ENCODE assay signal across 17 mouse cellular contexts in the genomic region with DNA sequence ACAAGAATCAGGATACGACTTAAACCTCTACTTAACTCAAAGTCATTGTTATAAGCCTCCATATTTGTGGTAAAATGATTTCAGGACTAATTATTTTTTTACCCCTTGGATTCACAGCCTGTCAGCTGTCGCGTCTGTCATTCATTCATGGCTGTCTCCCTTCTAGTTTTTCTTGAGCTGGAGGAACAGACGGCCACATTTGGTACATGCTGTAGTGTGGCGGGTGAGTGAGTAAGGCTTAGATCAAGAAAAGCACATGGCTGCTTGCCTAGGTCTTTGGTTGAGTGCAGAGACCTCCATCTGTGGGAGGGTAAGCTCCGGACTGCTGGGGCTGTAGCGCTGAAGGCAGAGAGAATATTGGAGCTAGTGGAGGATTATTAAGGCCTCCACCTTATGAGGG. TPM values are rescaled to one million over a fixed set of nuclear protein-coding genes. Genes with fewer than 3 reads are reported as not detected.
DNase-seq lines count a peak whose midpoint lies in the region; ATAC-seq and TF ChIP-seq lines count a peak whose summit lies in the region.
"Had no signal": no experiment of that assay in that cellular context is flagged by ENCODE, and none has a peak within 500 bp of the region (broad histone marks: within the 10 kb centered on the region; RNA-seq: fewer than 3 reads in every experiment).

No protein-coding gene starts in this region.

- H3K79me2 ChIP-seq in CH12.LX (replicated peaks; ENCODE audit: control insufficient read depth, extremely low read depth, insufficient read depth, poor library complexity, severe bottlenecking), result 0 out of 2 replicates have a peak, but pooled peaks cover 12% of the 10 kb centered on the region

- peak overlapping the region in 2 of 3 experiments; percentile 30 to 51 for H3K4me3 ChIP-seq in CH12.LX (replicated peaks in 1 of 3; ENCODE audit: low read depth in 2 of 3, low read length in 2 of 3, poor library complexity in 1 of 3)
- H3K4me3 ChIP-seq in ES-Bruce4 (ENCODE audit: low read depth, low read length), result no peak overlapping the region
- 0 out of 2 replicates have a peak overlapping the region, but pooled peaks have one; percentile 54 for H3K4me3 ChIP-seq in liver, embryonic 15.5 days (replicated peaks)
- H3K4me3 ChIP-seq: midbrain, embryonic 10.5 days had no signal

- peak overlapping the region; percentile 49; the same call in 1 of the 2 replicates for H3K4me2 ChIP-seq in CH12.LX (ENCODE audit: insufficient read depth, low read depth, poor library complexity, severe bottlenecking)
- H3K4me2 ChIP-seq in liver, embryonic 15.5 days, result peak overlapping the region; percentile 78

- H3K9ac ChIP-seq in CH12.LX (ENCODE audit: insufficient read depth, low read depth) (peak overlapping the region; percentile 61), ES-Bruce4 (ENCODE audit: low read depth, poor library complexity, severe bottlenecking) (0 out of 2 replicates have a peak overlapping the region, but pooled peaks have one; percentile 43)
- H3K9ac ChIP-seq in liver, embryonic 15.5 days, result peak overlapping the region; percentile 71

- H3K9me3 ChIP-seq in CH12.LX (replicated peaks; ENCODE audit: low read length) (no peaks in the 10 kb centered on the region), ES-Bruce4 (replicated peaks; ENCODE audit: control insufficient read depth, insufficient read depth, low read length, poor library complexity, severe bottlenecking) (no peaks in the 10 kb centered on the region)
- H3K9me3 ChIP-seq in liver, embryonic 15.5 days (replicated peaks), result no peaks in the 10 kb centered on the region
- H3K9me3 ChIP-seq: midbrain, embryonic 10.5 days had no signal

- dilution Hi-C loops in CH12.LX (cut with MboI; ENCODE audit: extremely low pct_ligation_motif_present, extremely low pct_unique_long_range_greater_than_20kb, low sequenced_read_pairs), result no loop called here

- TF ChIP-seq POLR2A in CH12.LX (IDR thresholded peaks at IDR 0.05; ENCODE audit: low read depth, low read length) (no peak), ES-Bruce4 (IDR thresholded peaks at IDR 0.05; ENCODE audit: insufficient read depth, low read length) (no peak)

- in situ Hi-C loops in CH12.LX (cut with MboI; ENCODE audit: low pct_ligation_motif_present, low pct_unique_long_range_greater_than_20kb, low sequenced_read_pairs), result no loop called here

- TF ChIP-seq EP300 in CH12.LX (IDR thresholded peaks at IDR 0.05; ENCODE audit: low read length) (no peak), ES-Bruce4 (IDR thresholded peaks at IDR 0.05; ENCODE audit: insufficient read depth, low read depth, low read length) (no peak)

- TF ChIP-seq RAD21 in CH12.LX (IDR thresholded peaks at IDR 0.05; ENCODE audit: low read depth, low read length), result no peak

- peaks cover 33 to 81% of the 10 kb centered on the region in 2 experiments for H3K4me1 ChIP-seq in CH12.LX (ENCODE audit: control insufficient read depth in 1 of 2, insufficient read depth in 2 of 2)
- H3K4me1 ChIP-seq in ES-Bruce4 (ENCODE audit: control insufficient read depth, insufficient read depth, low read length), result peaks cover 4% of the 10 kb centered on the region
- peaks cover 68% of the 10 kb centered on the region for H3K4me1 ChIP-seq in liver, embryonic 15.5 days (replicated peaks)

- H3K27ac ChIP-seq in CH12.LX (ENCODE audit: insufficient read depth, low read depth) (peak overlapping the region; percentile 96), ES-Bruce4 (ENCODE audit: insufficient read depth, low read length) (no peak overlapping the region)
- H3K27ac ChIP-seq in liver, embryonic 15.5 days (replicated peaks), result peak overlapping the region; percentile 98
- H3K27ac ChIP-seq: stomach, postnatal 0 days had no signal

- H3K36me3 ChIP-seq in CH12.LX (replicated peaks in 1 of 2; ENCODE audit: control insufficient read depth in 1 of 2, insufficient read depth in 1 of 2, low read length in 1 of 2) (peaks cover 12 to 14% of the 10 kb centered on the region in 2 experiments), ES-Bruce4 (ENCODE audit: control insufficient read depth, insufficient read depth, low read length, poor library complexity, severe bottlenecking) (peaks cover 10% of the 10 kb centered on the region)
- H3K36me3 ChIP-seq in liver, embryonic 15.5 days (replicated peaks), result peaks cover 31% of the 10 kb centered on the region

- H3K27me3 ChIP-seq in CH12.LX (replicated peaks) (no peaks in the 10 kb centered on the region), ES-Bruce4 (ENCODE audit: control insufficient read depth, insufficient read depth, low read length, poor library complexity, severe bottlenecking) (no peaks in the 10 kb centered on the region)
- H3K27me3 ChIP-seq in liver, embryonic 15.5 days, result no peaks in the 10 kb centered on the region

- TF ChIP-seq CTCF in CH12.LX (conservative IDR thresholded peaks at IDR 0.05 in 1 of 2, IDR thresholded peaks at IDR 0.05 in 1 of 2; ENCODE audit: low read depth in 2 of 2, low read length in 2 of 2) (no peak), ES-Bruce4 (IDR thresholded peaks at IDR 0.05; ENCODE audit: low read depth, low read length) (no peak)

- 83% methylated on average over 7 of the region's 7 CpGs for WGBS in liver, embryonic 15.5 days (ENCODE audit: insufficient replicate concordance)

- peak; percentile 61 for DNase-seq in layer of hippocampus, adult 9-11 months
- no peak for DNase-seq in layer of hippocampus, adult 11-12 months (ENCODE audit: low spot score)
- peak; percentile 48 for DNase-seq in CH12.LX (ENCODE audit: extremely low read depth)
- no peak for DNase-seq in right cerebral cortex, postnatal 4 days
- DNase-seq: cerebellum, adult 11 months; cerebellum, postnatal 36 days; kidney, adult 9 months; lung, postnatal 10 days; retina, postnatal 1 day had no signal

- ATAC-seq in liver, embryonic 15.5 days (ENCODE audit: insufficient read depth), result no peak
- ATAC-seq in inflammation-experienced regulatory T-cells, adult 6 months, result no peak
- ATAC-seq: hindbrain, embryonic 16.5 days had no signal

TF ChIP-seq in CH12.LX, 34 proteins besides CTCF, POLR2A, EP300 and RAD21:
- TF ChIP-seq MYC (IDR thresholded peaks at IDR 0.05; ENCODE audit: low read depth, low read length) (no peak), UBTF (IDR thresholded peaks at IDR 0.05; ENCODE audit: low read depth, low read length) (no peak), USF1 (IDR thresholded peaks at IDR 0.05; ENCODE audit: low read depth, low read length) (no peak), HCFC1 (IDR thresholded peaks at IDR 0.05; ENCODE audit: low read depth, low read length) (no peak), JUND (conservative IDR thresholded peaks at IDR 0.05; ENCODE audit: low read depth, low read length) (no peak), BHLHE40 (IDR thresholded peaks at IDR 0.05; ENCODE audit: low read depth, low read length) (no peak), MAFK (IDR thresholded peaks at IDR 0.05; ENCODE audit: insufficient replicate concordance, low read length) (no peak), NELFE (IDR thresholded peaks at IDR 0.05; ENCODE audit: low read depth, low read length) (no peak), SMC3 (IDR thresholded peaks at IDR 0.05; ENCODE audit: low read depth, low read length) (no peak), MAX (IDR thresholded peaks at IDR 0.05; ENCODE audit: low read length) (no peak), JUN (IDR thresholded peaks at IDR 0.05; ENCODE audit: insufficient read depth, low read depth, low read length) (no peak), ELF1 (IDR thresholded peaks at IDR 0.05; ENCODE audit: low read depth, low read length) (no peak), ETS1 (conservative IDR thresholded peaks at IDR 0.05; ENCODE audit: low read depth, low read length) (no peak), ZNF384 (IDR thresholded peaks at IDR 0.05; ENCODE audit: low read depth, low read length) (no peak), PAX5 (IDR thresholded peaks at IDR 0.05; ENCODE audit: low read length) (no peak), IRF4 (IDR thresholded peaks at IDR 0.05; ENCODE audit: low read depth, low read length) (no peak), E2F4 (IDR thresholded peaks at IDR 0.05; ENCODE audit: insufficient replicate concordance, low read depth, low read length) (no peak), ZMIZ1 (IDR thresholded peaks at IDR 0.05; ENCODE audit: low read depth, low read length) (no peak), RCOR1 (conservative IDR thresholded peaks at IDR 0.05; ENCODE audit: low read depth, low read length) (no peak), TCF12 (IDR thresholded peaks at IDR 0.05; ENCODE audit: low read depth, low read length) (no peak)
TF ChIP-seq in CH12.LX: peak in this region for 0.

RNA-seq across cellular contexts. Expression of a gene that starts 10.4 kb away (rescaled TPM):
- total RNA-seq in CH12.LX (2012; rRNA removed) (241 and 287 TPM in 2 replicates), CH12.LX (2014; rRNA removed) (251 and 256 TPM in 2 replicates)
- polyA plus RNA-seq in CH12.LX (2012; ENCODE audit: insufficient read length, low read depth) (220 and 229 TPM in 2 replicates), ES-Bruce4 (2011; ENCODE audit: insufficient read depth, insufficient read length, low read depth, missing spikeins) (83.6 and 86.3 TPM in 2 replicates)
- 177 and 195 TPM in 2 replicates for polyA plus RNA-seq in liver, embryonic 15.5 days (2015; fragmentation: Nextera tagmentation; extraction: Ambion mirVana)
- 100 to 1,000 TPM; 357 to 377 (median 371) TPM for polyA plus RNA-seq in inflammation-experienced regulatory T-cells, adult 6 months (2017; shearing (Covaris generic))

RNA-seq across cellular contexts. Expression of a gene that starts 12.6 kb away (rescaled TPM):
- 19.9 and 36.9 TPM in 2 replicates for total RNA-seq in CH12.LX (2012; rRNA removed)
- total RNA-seq in CH12.LX (2014; rRNA removed), result 12.8 and 16.5 TPM in 2 replicates
- 11.6 and 12.3 TPM in 2 replicates for polyA plus RNA-seq in CH12.LX (2012; ENCODE audit: insufficient read length, low read depth)
- 3.2 and 5.1 TPM in 2 replicates for polyA plus RNA-seq in ES-Bruce4 (2011; ENCODE audit: insufficient read depth, insufficient read length, low read depth, missing spikeins)
- 3.3 and 3.5 TPM in 2 replicates for polyA plus RNA-seq in liver, embryonic 15.5 days (2015; fragmentation: Nextera tagmentation; extraction: Ambion mirVana)
- polyA plus RNA-seq in inflammation-experienced regulatory T-cells, adult 6 months (2017; shearing (Covaris generic)), result 1 to 10 TPM; 1.7 to 3.8 (median 3.4) TPM

RNA-seq across cellular contexts. Expression of a gene that starts 45.7 kb away (rescaled TPM):
- total RNA-seq in CH12.LX (2012; rRNA removed) (not detected in 2 replicates), CH12.LX (2014; rRNA removed) (not detected in 2 replicates)
- polyA plus RNA-seq in CH12.LX (2012; ENCODE audit: insufficient read length, low read depth) (not detected in 2 replicates), ES-Bruce4 (2011; ENCODE audit: insufficient read depth, insufficient read length, low read depth, missing spikeins) (not detected in 2 replicates)
- polyA plus RNA-seq in liver, embryonic 15.5 days (2015; fragmentation: Nextera tagmentation; extraction: Ambion mirVana), result 448 and 474 TPM in 2 replicates
- polyA plus RNA-seq in inflammation-experienced regulatory T-cells, adult 6 months (2017; shearing (Covaris generic)), result not detected
- total RNA-seq: left cerebral cortex, postnatal 10 days; neutrophil, adult 5-6 weeks had no signal

Comparison
In these comparisons a context has a peak if more than half of its experiments do, and no peak if none do; other contexts are left out.
1. DNase-seq: peak in layer of hippocampus, adult 9-11 months (single experiment) and CH12.LX (single experiment); none in layer of hippocampus, adult 11-12 months (single experiment) and right cerebral cortex, postnatal 4 days (single experiment).
2. RNA of a gene that starts 45.7 kb away (polyA plus RNA-seq): 448 to 474 TPM in liver, embryonic 15.5 days; not detected in CH12.LX, not detected in ES-Bruce4 and not detected in inflammation-experienced regulatory T-cells, adult 6 months; every median in the first group is over 100 times any median in the second.
3. Peak in every context shown above with its lines, with median percentiles within 50 percentile points of each other: H3K9ac ChIP-seq.